Mouse (Mus musculus) gastrocnemius, postnatal 10 days (tissue): ENCODE results near the gene Col25a1. TPM values are rescaled to one million over a fixed set of nuclear protein-coding genes. Genes with fewer than 3 reads are reported as not detected.

Source experiments
- DNase-seq: peaks from one replicate; pipeline ENCODE4 v3.0.0; 2021; ENCODE audit warnings: mixed read lengths
- total RNA-seq, 2 experiments: library from RNA; stranded (reverse); gene quantifications; 2 replicates each; pipeline ENCODE4 v1.2.3; 2021

Gene Col25a1
- total RNA-seq, 2 experiments from 2014 or later: 1.0 to 2.1 TPM

GRCm38 (mm10) chr3:130380299-130380845 is 249.1 kb downstream of the Col25a1 start:
- no peak for DNase-seq

DNA sequence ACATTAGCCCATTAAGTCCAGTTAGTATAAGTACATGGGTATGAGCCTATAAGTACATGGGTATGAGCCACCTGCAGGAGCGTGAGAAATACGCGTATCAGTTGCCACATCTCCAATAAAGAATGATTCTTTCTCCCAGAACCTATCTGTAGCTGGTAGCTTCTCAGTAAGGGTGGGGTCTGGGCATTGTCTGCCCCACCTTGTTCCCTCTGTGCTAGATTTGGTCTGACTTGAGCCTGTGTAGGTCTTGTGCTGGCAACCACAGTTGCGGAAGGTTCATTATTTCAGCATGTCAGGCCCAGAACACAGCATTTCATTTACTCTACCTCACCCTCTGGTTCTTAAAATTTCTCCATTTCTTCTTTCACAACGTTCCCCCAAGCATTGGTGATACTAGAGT is 250.4 kb downstream of the Col25a1 start:
- DNase-seq: no peak

DNA sequence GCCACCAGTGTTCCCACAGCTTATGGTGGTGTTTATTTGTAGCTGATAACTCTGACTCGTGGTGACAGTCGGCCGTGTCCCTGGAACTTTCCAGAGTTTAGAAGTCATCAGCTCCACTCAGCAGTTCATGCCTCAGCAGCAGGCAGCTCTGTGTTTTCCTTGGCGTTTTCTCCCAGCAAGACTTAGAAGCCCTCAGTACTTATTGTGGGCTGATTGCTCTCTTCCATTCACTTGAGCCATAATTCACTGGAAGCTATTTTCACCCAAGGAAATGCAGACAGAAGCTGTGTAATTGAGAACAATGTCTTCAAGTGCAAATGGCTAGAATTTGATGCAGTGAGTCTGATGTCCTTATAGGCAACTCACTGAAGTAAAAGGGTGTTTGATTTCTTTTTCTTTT is 254.6 kb downstream of the Col25a1 start:
- DNase-seq: no peak

- DNase-seq: no peak
Observed at GRCm38 (mm10) chr3:130387156-130387555, 255.9 kb downstream of the Col25a1 start.

- no peak for DNase-seq
Observed at GRCm38 (mm10) chr3:130389261-130389975, 258.1 kb downstream of the Col25a1 start.

DNA sequence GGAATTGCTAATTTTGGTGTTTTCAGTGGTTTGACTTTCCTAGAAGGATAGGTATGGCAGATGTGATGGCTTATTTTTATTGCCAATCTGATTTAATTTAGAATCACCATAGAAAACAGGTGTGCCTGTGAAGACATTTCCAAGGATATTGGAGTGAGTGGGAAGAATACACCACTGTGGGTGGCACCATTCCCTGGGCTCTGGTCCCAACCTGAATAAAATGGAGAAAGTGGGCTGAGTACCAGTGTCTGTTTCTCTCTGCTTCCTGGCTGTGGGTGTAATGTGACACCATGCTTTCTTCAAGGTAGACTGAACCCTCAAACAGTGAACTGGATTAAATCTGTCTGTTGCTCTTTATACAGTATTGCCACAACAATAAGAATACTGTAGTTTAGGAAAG is 265.3 kb downstream of the Col25a1 start:
- DNase-seq: no peak

- DNase-seq: no peak
Observed at GRCm38 (mm10) chr3:130400716-130401559, 269.6 kb downstream of the Col25a1 start.

GRCm38 (mm10) chr3:130401560-130401852 is 270.2 kb downstream of the Col25a1 start:
- no peak for DNase-seq

DNA sequence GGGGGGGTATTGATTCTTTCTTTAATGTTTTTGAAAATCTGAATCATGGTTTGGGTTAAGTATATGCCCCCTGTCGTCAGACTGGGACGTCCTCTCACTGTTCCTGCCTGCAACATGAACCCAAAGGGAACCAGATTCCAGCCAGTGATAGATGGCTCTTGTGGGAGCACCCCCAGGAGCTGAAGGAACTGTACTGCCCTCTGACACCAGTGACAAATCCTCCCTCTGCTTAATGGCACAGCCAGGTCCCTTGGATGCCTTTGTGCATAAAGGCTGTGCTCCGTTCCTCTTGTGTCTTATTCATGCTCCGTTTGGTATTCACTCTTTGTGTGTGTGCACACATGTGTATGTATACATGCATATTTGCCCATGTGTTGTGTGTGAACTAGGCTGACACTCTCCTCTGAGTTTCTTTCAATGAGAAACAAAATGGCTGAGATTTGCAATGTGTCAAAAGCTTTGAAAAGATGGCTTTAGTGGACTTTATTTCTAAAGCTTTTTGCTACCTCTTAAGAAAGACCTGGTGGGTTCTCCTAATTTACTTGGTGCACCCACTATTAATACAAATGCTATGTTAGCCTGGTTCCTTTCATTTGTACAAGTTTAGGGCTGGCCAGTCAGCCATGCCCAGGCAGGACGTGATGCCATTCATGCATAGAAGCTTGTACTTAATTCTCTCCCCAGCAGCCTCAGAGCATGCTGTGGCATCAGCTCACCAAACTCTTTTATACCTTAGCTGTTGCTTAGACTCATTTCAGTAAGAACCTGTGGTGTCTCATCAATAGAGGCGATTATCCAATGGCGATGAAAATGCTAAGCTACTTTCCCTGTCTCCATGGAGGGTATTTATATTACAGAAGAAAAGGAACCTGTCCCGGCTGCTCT is 273.5 kb downstream of the Col25a1 start:
- no peak for DNase-seq

- DNase-seq: no peak
Observed at GRCm38 (mm10) chr3:130407201-130407600, 275.9 kb downstream of the Col25a1 start.

DNA sequence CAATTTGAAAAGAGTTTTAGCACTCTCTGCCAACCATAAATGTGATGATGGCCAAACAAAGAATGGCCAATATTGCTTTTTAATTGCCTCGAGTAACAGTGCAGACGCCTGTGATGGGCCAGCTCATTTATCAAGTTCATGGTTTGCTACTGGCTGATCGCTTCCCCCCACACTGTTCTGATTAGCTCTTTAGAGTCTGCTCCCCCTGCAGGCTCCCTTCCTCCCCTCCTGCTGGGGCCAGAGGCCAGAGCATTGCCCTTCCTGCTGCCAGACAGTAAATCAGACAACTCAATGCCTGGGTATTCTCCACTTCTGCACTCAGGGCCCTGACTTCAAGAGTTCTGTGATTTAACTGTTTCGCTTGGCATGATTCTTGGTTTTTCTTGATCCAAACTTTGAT is 281.9 kb downstream of the Col25a1 start:
- no peak for DNase-seq

DNA sequence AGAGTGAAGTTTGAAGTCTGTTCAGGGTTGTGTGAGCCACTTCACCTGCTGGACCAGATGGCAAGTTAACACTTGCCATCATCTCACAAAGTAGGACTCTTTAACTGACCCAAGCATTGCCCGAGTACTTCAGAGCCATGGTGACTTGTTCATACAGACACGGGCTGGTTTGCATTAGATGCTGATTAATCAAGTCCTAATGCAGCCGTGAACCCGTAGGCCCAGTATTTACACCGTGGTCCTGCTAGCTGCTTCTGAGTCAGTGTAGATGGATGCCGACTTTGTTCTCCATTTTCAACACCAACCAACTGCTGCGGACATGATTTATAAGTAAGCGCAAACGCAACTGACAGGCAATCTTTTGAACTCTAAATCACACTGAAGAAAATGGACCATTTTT is 287.6 kb downstream of the Col25a1 start:
- no peak for DNase-seq

- peak; percentile 12 for DNase-seq
Observed at GRCm38 (mm10) chr3:130428796-130429195, 297.5 kb downstream of the Col25a1 start.

DNA sequence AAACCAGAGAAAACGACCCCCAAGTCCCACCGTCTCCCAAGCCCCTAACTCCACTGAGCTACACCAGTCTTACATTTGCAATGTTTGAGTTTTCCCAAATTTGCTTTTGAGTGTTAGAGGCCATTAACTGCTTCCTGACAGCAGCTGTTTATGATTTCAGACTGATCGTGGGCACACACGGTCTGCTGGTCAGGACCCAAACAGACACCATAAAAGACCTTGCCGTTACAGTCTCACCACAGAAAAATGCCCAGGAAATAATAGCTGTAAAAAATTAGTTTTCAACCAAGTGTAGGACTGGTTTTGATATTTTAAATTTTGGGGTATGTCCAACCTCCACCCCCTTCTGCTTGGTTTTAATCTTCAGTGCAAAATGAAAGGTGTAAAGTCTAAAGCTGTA is 298.8 kb downstream of the Col25a1 start:
- no peak for DNase-seq

DNA sequence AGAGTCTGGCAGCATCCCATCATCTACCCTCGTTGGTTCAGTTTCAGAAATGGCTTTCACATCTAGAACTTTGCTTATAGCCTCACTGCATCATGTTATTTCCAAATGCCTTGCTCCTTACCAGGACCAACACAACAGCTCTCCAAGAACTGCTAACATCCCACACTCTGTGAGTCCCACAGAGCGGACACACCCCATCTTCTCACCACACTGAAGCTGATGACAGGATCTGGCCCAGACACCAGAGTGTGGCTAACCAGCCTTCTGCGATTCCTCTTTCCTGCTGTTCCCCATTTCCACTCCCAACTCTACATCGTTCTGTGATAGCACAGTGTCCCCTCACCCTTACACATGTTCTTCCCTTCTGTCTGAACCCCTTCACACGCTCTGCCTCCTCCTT is 301.5 kb downstream of the Col25a1 start:
- DNase-seq: no peak

GRCm38 (mm10) chr3:130436956-130437355 is 305.7 kb downstream of the Col25a1 start:
- no peak for DNase-seq

GRCm38 (mm10) chr3:130439767-130440166 is 308.5 kb downstream of the Col25a1 start:
- no peak for DNase-seq

- DNase-seq: no peak
Observed at GRCm38 (mm10) chr3:130440689-130441088, 309.4 kb downstream of the Col25a1 start.

GRCm38 (mm10) chr3:130443842-130444627 is 312.7 kb downstream of the Col25a1 start:
- DNase-seq: no peak

GRCm38 (mm10) chr3:130449864-130450263 is 318.6 kb downstream of the Col25a1 start:
- no peak for DNase-seq

- DNase-seq: no peak
Observed at GRCm38 (mm10) chr3:130465371-130465770, 334.1 kb downstream of the Col25a1 start.
